Mouse (Mus musculus) activated CD4-positive, CD25-positive, alpha-beta regulatory T cell, adult 4 months (primary cell): ENCODE measurements around the gene Map1lc3b. TPM values are rescaled to one million over a fixed set of nuclear protein-coding genes. Genes with fewer than 3 reads are reported as not detected.

ENCODE experiments used
- ATAC-seq: one replicate; pipeline ENCODE4 v1.8.0; 2017
- polyA plus RNA-seq, 2 experiments: library from polyadenylated mRNA; unstranded; fragments of 100-300 nt; shearing (Covaris generic); gene quantifications; one replicate each; pipeline ENCODE4 v1.2.1; 2017

Gene Map1lc3b
- polyA plus RNA-seq, 2 experiments from 2014 or later: 456 to 496 TPM

GRCm38 (mm10) chr8:121609251-121609650 lies 19.1 kb downstream of the Map1lc3b start:
- ATAC-seq: no peak

DNA sequence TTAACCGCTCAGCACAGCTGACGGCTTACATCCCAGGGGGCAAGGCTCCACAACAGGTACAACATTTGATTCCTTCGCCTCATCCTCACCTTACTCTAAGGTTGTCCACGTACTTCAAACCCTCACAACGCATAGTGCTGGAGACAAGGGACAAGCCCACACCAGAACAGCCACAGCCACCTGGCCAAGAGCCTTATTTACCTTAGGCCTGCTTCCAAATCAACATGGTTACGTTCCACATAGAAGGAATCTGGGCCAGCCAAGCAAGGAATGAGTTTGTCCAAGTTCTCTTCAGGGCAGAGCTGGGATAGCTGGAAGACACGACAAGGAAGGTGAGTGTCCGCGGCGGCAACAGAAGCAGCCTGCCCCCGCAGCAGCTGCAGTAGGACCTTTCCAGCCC lies 19.8 kb downstream of the Map1lc3b start:
- ATAC-seq: no peak

- no peak for ATAC-seq
Observed at GRCm38 (mm10) chr8:121613419-121613818, 23.3 kb downstream of the Map1lc3b start.

DNA sequence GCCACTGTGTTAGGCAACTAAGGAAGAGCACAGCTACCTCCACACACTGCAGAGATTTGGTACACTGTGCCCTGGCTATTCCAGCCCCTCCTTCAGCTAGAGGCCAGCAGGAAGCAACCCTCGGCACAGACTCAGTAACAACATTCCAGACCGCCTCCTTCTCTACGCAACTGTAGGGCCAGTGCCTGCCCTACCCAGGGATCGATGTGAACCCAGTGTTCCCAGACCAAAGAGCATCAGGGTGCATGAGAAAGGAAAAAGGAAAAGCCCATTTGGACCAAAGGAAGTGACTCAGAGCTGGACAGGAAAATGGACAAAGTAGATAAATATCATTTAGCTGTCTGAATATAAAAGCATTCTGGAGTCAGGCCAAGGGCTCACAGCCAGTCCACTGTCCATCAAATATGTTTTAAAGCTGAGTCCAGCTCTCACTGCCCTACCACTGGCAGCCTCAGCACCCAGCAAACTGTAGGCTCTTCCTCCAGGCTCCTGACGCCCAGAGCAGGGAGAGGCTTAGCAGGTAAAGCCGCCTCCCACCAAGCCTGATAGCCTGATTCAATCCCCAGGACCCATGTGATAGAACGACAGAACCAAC lies 29.3 kb downstream of the Map1lc3b start:
- ATAC-seq: no peak

DNA sequence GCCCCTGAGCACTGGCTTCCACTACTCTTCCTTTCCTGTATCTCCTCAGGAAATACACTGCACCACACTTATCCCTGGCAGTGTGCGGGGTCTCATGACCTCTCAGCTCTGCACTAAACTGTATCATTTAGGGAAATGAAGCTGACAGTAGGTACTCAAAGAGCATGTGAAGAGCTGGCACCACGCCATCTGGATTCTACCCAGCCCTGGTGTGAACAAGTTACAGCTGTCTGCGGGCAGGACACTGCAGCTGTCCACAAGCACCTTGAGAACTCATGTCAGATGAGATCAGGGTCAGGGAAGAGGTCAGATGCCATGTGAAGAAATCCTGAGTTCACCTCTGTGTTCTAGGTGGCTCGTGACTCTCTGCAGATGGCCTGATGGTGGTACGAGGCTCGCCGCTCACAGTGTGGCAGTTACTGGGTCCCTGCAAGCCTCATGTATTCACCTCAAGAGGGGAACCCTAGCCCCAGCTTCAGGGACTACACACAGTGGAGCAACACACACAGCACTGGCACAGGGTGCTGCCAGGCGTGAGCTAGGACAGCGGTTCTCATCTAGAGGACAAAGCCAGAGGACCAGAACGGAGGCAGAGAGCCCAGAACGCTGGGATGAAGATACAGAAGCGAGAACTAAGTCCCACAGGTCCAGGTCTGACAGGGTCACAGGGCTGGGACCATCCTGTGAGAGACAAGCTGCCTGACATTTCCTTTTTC lies 30.8 kb downstream of the Map1lc3b start:
- ATAC-seq: no peak

DNA sequence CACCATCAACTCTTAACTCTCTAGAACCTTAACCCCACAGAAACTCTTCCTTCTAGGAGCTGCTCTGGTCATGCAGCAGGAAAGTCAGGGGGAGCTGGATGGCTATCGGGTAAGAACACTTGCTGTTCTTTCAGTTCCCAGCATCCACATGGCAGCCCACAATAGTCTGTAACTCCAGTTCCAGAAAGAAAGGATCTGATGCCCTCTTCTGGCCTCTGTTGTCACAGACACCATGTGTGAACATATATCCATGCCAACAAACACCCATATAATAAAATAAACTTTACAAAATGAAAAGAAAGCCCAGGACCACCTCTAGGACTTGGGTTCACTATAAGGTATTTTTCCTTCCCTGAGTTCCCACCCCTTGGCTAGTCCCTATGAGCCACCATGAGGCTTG lies 31.7 kb downstream of the Map1lc3b start:
- no peak for ATAC-seq

- ATAC-seq: no peak
Observed at GRCm38 (mm10) chr8:121623043-121623442, 32.9 kb downstream of the Map1lc3b start.

DNA sequence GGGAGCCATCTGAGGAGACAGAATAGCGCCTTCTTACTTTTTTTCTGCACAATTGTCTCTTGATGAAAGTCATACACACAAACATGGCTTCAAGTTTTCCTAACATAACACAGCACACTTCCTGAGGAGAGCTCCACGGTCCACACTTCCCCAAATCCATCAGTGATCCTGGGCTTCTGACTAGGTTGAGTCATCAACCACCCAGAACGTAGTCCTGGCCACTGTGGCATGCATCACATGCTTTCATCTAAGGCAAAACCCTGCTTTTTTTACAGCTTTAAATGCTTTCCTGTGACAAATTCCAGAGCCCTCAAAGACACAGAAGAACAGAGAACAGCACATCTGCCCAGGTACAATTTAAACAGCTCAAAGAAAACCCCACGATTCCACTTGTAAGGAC lies 38.5 kb downstream of the Map1lc3b start:
- ATAC-seq: no peak

- ATAC-seq: no peak
Observed at GRCm38 (mm10) chr8:121631645-121632071, 41.5 kb downstream of the Map1lc3b start.

DNA sequence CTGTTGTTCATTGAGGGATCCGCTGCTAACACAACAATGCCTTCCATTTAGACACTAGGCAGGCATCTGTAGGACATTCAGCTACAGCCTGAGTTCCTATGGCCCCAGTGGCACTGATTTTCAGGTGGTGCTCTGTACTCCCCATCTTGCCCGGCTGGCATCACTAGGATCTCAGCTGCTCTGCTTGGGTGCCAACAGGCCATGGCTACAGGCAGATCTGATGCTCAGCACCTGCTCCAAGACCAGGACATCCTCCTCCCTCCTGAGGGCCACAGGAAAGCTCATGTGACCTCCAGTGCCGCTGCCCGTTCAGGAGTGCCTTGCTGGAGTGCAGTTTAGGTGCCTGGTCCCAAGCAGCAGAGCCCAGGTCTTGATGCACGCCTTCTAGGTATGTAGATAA lies 42.2 kb downstream of the Map1lc3b start:
- no peak for ATAC-seq

DNA sequence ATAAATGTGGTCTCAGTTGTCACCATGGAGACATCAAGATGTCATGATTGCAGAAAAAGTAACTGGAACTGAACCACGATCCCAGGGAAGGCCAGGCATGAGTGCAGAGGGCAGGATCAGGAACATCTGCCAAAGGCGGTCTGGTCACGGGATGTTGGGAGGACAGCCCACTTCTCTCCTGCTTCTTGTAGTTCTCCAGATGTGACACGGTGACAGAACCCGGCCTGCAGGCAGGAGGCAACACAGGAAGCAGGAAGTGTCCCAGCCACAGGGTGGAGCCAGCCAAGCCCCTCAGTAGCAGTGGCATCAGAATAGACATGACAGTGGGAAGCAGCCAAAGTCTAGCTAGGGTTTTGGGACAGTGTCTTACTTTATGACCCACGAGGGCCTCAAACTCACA lies 45.4 kb downstream of the Map1lc3b start:
- no peak for ATAC-seq

DNA sequence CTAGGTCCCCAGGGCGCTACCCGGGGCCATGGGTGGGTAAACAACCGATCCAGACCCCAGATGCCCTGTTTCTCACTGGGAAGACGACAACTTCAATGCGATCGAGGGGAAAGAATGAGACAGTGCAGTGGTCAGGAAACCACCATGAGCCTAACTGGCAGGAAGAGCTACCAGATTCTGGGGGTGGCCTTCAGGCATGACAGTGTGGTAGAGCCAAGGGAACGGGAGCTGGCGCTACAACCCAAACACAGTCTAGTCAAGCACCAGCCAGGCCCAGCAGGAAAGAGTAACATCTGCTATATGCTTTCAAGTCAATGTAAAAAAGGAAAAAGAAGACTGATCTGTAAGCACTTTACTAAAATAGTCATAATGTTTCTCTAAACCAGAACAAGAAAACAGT lies 46.0 kb downstream of the Map1lc3b start:
- no peak for ATAC-seq

DNA sequence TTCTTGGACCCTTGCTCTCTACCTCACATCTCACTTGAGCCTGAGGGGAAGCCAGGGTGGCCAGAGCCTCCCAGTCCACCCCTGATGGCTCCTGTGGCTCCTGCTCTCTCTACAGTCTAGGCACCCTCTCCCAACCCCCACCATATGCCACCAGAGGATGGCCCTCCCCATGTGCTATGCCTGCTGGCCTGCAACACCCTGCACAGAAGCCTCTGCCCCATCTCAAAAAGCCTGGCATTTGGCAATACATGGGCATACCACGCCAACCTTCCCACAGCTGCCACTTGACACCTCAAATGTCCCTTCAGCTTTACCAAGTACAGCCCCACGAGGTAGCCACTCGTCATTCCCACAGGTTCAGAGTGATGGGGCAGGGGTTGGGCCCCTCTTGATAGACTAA lies 52.6 kb downstream of the Map1lc3b start:
- no peak for ATAC-seq

GRCm38 (mm10) chr8:121643384-121643783 lies 53.2 kb downstream of the Map1lc3b start:
- no peak for ATAC-seq

- ATAC-seq: no peak
Observed at GRCm38 (mm10) chr8:121647511-121648215, 57.5 kb downstream of the Map1lc3b start.

Other genes with a start within 250 kb of the Map1lc3b start
- not detected for gene 1700018B08Rik, start 46.0 kb upstream of the Map1lc3b start, polyA plus RNA-seq
- gene Fbxo31, start 11.6 kb upstream of the Map1lc3b start, polyA plus RNA-seq: 1 to 10 TPM; 2.2 to 2.4 TPM
- gene Zcchc14, start 62.5 kb downstream of the Map1lc3b start, polyA plus RNA-seq: under 1 TPM in 1 of 2 experiments, not detected in 1; 0.21 TPM
- gene Jph3, start 139.3 kb downstream of the Map1lc3b start, polyA plus RNA-seq: under 1 TPM in 1 of 2 experiments, not detected in 1; 0.12 TPM
- gene Klhdc4, start 239.2 kb downstream of the Map1lc3b start, polyA plus RNA-seq: 10 to 100 TPM; 17.7 to 18.6 TPM